Mouse (Mus musculus) liver, embryonic 13.5 days (tissue): ENCODE data around the gene Sox8. TPM values are rescaled to one million over a fixed set of nuclear protein-coding genes. Genes with fewer than 3 reads are reported as not detected.

Experiments
- ATAC-seq: fragments of 200-750 bp; cut with Nextera tagmentation; 2 replicates; pipeline ENCODE4 v1.8.0; 2017; ENCODE audit warnings: low read depth, mild to moderate bottlenecking, moderate number of reproducible peaks, moderate library complexity
- DNase-seq: peaks from one replicate; pipeline ENCODE4 v3.0.0; 2022
- H3K27ac ChIP-seq: fragments of 300-500 bp; sonication (generic); 2 replicates; pipeline ENCODE4 v1.5.1; 2015; ENCODE audit warnings: moderate library complexity, mild to moderate bottlenecking, inconsistent platforms
- H3K27me3 ChIP-seq: fragments of 300-500 bp; sonication (generic); 2 replicates; pipeline ENCODE4 v1.6.1; 2015; ENCODE audit warnings: mild to moderate bottlenecking, inconsistent platforms
- H3K36me3 ChIP-seq: fragments of 300-500 bp; sonication (generic); 2 replicates; pipeline ENCODE4 v1.6.1; 2015; ENCODE audit warnings: mild to moderate bottlenecking, inconsistent platforms
- H3K4me1 ChIP-seq: fragments of 300-500 bp; sonication (generic); replicated peaks from 2 replicates; pipeline ENCODE4 v1.6.1; 2015; ENCODE audit warnings: inconsistent platforms
- H3K4me2 ChIP-seq: fragments of 300-500 bp; sonication (generic); 2 replicates; pipeline ENCODE4 v1.6.1; 2015; ENCODE audit warnings: inconsistent platforms, mild to moderate bottlenecking, moderate library complexity
- H3K4me3 ChIP-seq: fragments of 300-500 bp; sonication (generic); replicated peaks from 2 replicates; pipeline ENCODE4 v1.5.1; 2015; ENCODE audit warnings: mild to moderate bottlenecking, inconsistent platforms
- H3K9ac ChIP-seq: fragments of 300-500 bp; sonication (generic); 2 replicates; pipeline ENCODE4 v1.6.1; 2015; ENCODE audit warnings: mild to moderate bottlenecking, inconsistent platforms
- H3K9me3 ChIP-seq: fragments of 300-500 bp; sonication (generic); replicated peaks from 2 replicates; pipeline ENCODE4 v1.6.1; 2016; ENCODE audit warnings: inconsistent platforms
- WGBS: fragments of 180-500 bp; shearing (Covaris S2); methylation state at CpG from one replicate; pipeline ENCODE4 v1.1.7; 2015; ENCODE audit not compliant: insufficient replicate concordance; 5-methylcytosine and 5-hydroxymethylcytosine counted together
- polyA plus RNA-seq: library from polyadenylated mRNA; unstranded; fragments of >200 nt; fragmentation: Nextera tagmentation; extraction: Ambion mirVana; gene quantifications from 2 replicates; pipeline ENCODE4 v1.2.1, GENCODE M21; 2015

Gene Sox8
- polyA plus RNA-seq, 1 experiment from 2014 or later: 0.28 TPM

DNA sequence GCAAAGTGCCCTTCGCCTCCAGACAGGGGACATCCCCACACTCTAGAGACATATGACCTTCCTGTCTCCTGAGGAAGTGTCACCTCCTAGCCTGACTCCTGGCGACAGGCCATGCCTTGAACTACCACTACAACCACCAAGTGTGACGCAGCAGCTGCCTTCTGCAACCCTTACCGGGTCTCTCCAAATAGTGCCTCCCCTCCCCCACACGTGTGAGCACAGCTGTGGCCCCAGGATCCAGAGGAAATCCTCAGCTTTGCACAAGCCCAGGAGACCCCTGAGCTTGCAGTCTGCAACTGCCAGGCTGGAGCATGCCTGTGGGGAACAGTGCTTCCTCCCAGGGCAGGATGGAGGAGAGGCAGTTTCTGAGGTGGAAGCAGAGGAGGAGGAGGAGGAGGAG lies 54.2 kb downstream of the Sox8 start:
- Histone ChIP-seq H3K36me3 (no peaks in the 10 kb centered on the region), H3K9ac (no peak overlapping the region), H3K27me3 (no peaks in the 10 kb centered on the region), H3K4me3 (no peak overlapping the region), H3K4me1 (no peaks in the 10 kb centered on the region), H3K4me2 (no peak overlapping the region), H3K9me3 (no peaks in the 10 kb centered on the region), H3K27ac (no peak overlapping the region)
- 17% methylated on average over 5 of the region's 5 CpGs for WGBS
- DNase-seq (no peak), ATAC-seq (no peak)

Other genes with a start within 250 kb of the Sox8 start
- gene Tpsab1, start 225.1 kb downstream of the Sox8 start, polyA plus RNA-seq: not detected in 2 replicates
- gene Tpsb2, start 204.4 kb downstream of the Sox8 start, polyA plus RNA-seq: 0.25 TPM in 1 of 2 replicates, not detected in the other
- gene Tpsg1, start 201.4 kb downstream of the Sox8 start, polyA plus RNA-seq: 0.48 and 0.81 TPM in 2 replicates
- 0.39 and 0.66 TPM in 2 replicates for gene Cacna1h, start 136.9 kb downstream of the Sox8 start, polyA plus RNA-seq
- gene Tekt4, start 116.1 kb downstream of the Sox8 start, polyA plus RNA-seq: not detected in 2 replicates
- gene Sstr5, start 73.4 kb downstream of the Sox8 start, polyA plus RNA-seq: not detected in 2 replicates
- 11.3 and 11.6 TPM in 2 replicates for gene Lmf1, start 8.4 kb upstream of the Sox8 start, polyA plus RNA-seq
- 0.25 and 0.51 TPM in 2 replicates for gene Gng13, start 146.5 kb upstream of the Sox8 start, polyA plus RNA-seq
- 24.8 and 25.4 TPM in 2 replicates for gene Chtf18, start 156.7 kb upstream of the Sox8 start, polyA plus RNA-seq
- gene Rpusd1, start 157.0 kb upstream of the Sox8 start, polyA plus RNA-seq: 7.6 and 8.4 TPM in 2 replicates
- gene Mslnl, start 165.4 kb upstream of the Sox8 start, polyA plus RNA-seq: not detected in 2 replicates
- 0.81 and 1.2 TPM in 2 replicates for gene Msln, start 183.7 kb upstream of the Sox8 start, polyA plus RNA-seq
- gene Narfl, start 203.1 kb upstream of the Sox8 start, polyA plus RNA-seq: 16.4 and 17.5 TPM in 2 replicates
- 6.8 and 7.3 TPM in 2 replicates for gene Haghl, start 215.0 kb upstream of the Sox8 start, polyA plus RNA-seq
- gene Ccdc78, start 215.9 kb upstream of the Sox8 start, polyA plus RNA-seq: 0.05 and 0.07 TPM in 2 replicates
- 54.5 and 61.8 TPM in 2 replicates for gene Fam173a, start 222.2 kb upstream of the Sox8 start, polyA plus RNA-seq
- 0.46 TPM in 1 of 2 replicates, not detected in the other for gene AC134908.4, start 225.0 kb upstream of the Sox8 start, polyA plus RNA-seq
- gene Metrn, start 226.4 kb upstream of the Sox8 start, polyA plus RNA-seq: 21.2 and 23.8 TPM in 2 replicates
- 0.05 and 0.32 TPM in 2 replicates for gene Fbxl16, start 238.4 kb upstream of the Sox8 start, polyA plus RNA-seq